Mouse (Mus musculus): ENCODE results near the gene Vsx1.

Gene Vsx1

GRCm38 (mm10) chr2:150646411-150647121, 42.6 kb downstream of the Vsx1 start:
- DNase-seq (ENCODE audit: low spot score in 2 of 2): no peak

- DNase-seq (ENCODE audit: low spot score in 2 of 2): no peak
These were observed 43.9 kb downstream of the Vsx1 start for GRCm38 (mm10) chr2:150645225-150645624.

GRCm38 (mm10) chr2:150643726-150644415, 45.3 kb downstream of the Vsx1 start:
- no peak for DNase-seq (ENCODE audit: low spot score in 2 of 2)

GRCm38 (mm10) chr2:150643166-150643565, 46.0 kb downstream of the Vsx1 start:
- DNase-seq (ENCODE audit: low spot score in 2 of 2): no peak

- no peak for DNase-seq (ENCODE audit: low spot score in 2 of 2)
These were observed 50.8 kb downstream of the Vsx1 start for GRCm38 (mm10) chr2:150638370-150638733.

GRCm38 (mm10) chr2:150637702-150638369, 51.3 kb downstream of the Vsx1 start:
- DNase-seq (ENCODE audit: low spot score in 2 of 2): no peak

- DNase-seq (ENCODE audit: low spot score in 2 of 2): no peak
These were observed 53.2 kb downstream of the Vsx1 start for GRCm38 (mm10) chr2:150635877-150636446.
